8 mouse cellular contexts compared by ENCODE assay signal in the genomic region with DNA sequence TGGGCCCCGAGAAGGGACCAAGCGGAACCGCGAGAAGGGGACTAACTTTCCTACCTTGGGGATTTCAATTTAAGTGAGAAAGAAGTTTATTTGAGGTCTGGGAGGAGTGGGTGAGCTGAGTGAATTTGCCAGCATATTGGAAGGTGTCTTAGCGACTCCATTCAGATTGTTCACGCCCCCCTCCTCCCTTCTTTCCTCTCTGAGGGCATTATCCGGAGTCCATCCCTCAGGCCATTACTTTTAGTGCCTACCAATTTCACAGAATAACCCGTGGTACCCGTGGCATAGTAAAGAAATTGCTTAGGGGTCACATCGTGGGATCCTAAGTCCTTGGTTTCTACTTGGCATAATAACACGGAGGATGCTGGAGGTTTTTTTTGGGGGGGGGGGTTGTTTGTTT. TPM values are rescaled to one million over a fixed set of nuclear protein-coding genes. Genes with fewer than 3 reads are reported as not detected.
DNase-seq lines count a peak whose midpoint lies in the region; ATAC-seq and TF ChIP-seq lines count a peak whose summit lies in the region.

No protein-coding gene starts in this region.

- no peaks in the 10 kb centered on the region for H3K36me3 ChIP-seq in heart, embryonic 14.5 days (ENCODE audit: control insufficient read depth, insufficient read depth, low read length)
- no peaks in the 10 kb centered on the region for H3K36me3 ChIP-seq in forebrain, embryonic 16.5 days (ENCODE audit: control insufficient read depth, insufficient read depth)
- H3K36me3 ChIP-seq in liver, postnatal 0 days (replicated peaks; ENCODE audit: insufficient read depth, low read length), result no peaks in the 10 kb centered on the region

- peaks cover 4 to 33% of the 10 kb centered on the region in 2 experiments; a peak in 3 of 4 replicates for H3K4me1 ChIP-seq in heart, embryonic 14.5 days (ENCODE audit: control insufficient read depth in 2 of 2, insufficient read depth in 2 of 2, low read length in 2 of 2)
- peaks cover 23% of the 10 kb centered on the region for H3K4me1 ChIP-seq in forebrain, embryonic 16.5 days (replicated peaks; ENCODE audit: control insufficient read depth, insufficient read depth, low read length)
- peaks cover 18% of the 10 kb centered on the region for H3K4me1 ChIP-seq in liver, postnatal 0 days (ENCODE audit: insufficient read depth)

- ATAC-seq in heart, embryonic 14.5 days (ENCODE audit: insufficient number of reproducible peaks, insufficient read depth, low FRiP score, low read depth), result no peak
- ATAC-seq in forebrain, embryonic 16.5 days, result 0 out of 2 replicates have a peak, but pooled peaks have one; percentile 1
- no peak for ATAC-seq in liver, postnatal 0 days

- H3K4me2 ChIP-seq in heart, embryonic 14.5 days (ENCODE audit: low read length), result peak overlapping the region; percentile 99
- peak overlapping the region; percentile 79 for H3K4me2 ChIP-seq in forebrain, embryonic 16.5 days (ENCODE audit: low read length)
- H3K4me2 ChIP-seq in liver, postnatal 0 days (ENCODE audit: low read depth, low read length), result peak overlapping the region; percentile 99

- no peak for DNase-seq in heart, adult 8-10 months (ENCODE audit: low spot score)
- peak; percentile 21 for DNase-seq in ES-CJ7 (ENCODE audit: low read depth, low spot score)
- no peak for DNase-seq in liver, postnatal 0 days
- no peak for DNase-seq in cerebellum, adult 18-20 months
- DNase-seq in left cerebral cortex, postnatal 14 days (ENCODE audit: low spot score in 2 of 2), result no peak
- DNase-seq in adrenal gland, adult 18-20 months (ENCODE audit: low spot score in 2 of 2), result no peak

- H3K9ac ChIP-seq in heart, embryonic 14.5 days (ENCODE audit: low read length), result peak overlapping the region; percentile 95
- H3K9ac ChIP-seq in forebrain, embryonic 16.5 days (replicated peaks; ENCODE audit: low read depth, low read length), result peak overlapping the region; percentile 93
- peak overlapping the region; percentile 96 for H3K9ac ChIP-seq in liver, postnatal 0 days (replicated peaks)

- peaks cover 11% of the 10 kb centered on the region; the same call in 1 of the 2 replicates for H3K27me3 ChIP-seq in heart, embryonic 14.5 days (ENCODE audit: control insufficient read depth, insufficient read depth, low read length)
- H3K27me3 ChIP-seq in forebrain, embryonic 16.5 days (replicated peaks; ENCODE audit: control insufficient read depth, insufficient read depth, low read length), result no peaks in the 10 kb centered on the region
- no peaks in the 10 kb centered on the region for H3K27me3 ChIP-seq in liver, postnatal 0 days (ENCODE audit: insufficient read depth, low read length)

- peak overlapping the region; percentile 61 to 93 for H3K4me3 ChIP-seq in heart, embryonic 14.5 days (ENCODE audit: control insufficient read depth in 1 of 2, insufficient read depth in 1 of 2, low read depth in 1 of 2, low read length in 2 of 2)
- peak overlapping the region; percentile 96 for H3K4me3 ChIP-seq in forebrain, embryonic 16.5 days (replicated peaks; ENCODE audit: low read length)
- peak overlapping the region; percentile 96 for H3K4me3 ChIP-seq in liver, postnatal 0 days (ENCODE audit: low read depth, low read length)

- WGBS in heart, embryonic 14.5 days, result 3% methylated on average over 11 of the region's 11 CpGs
- WGBS in forebrain, embryonic 16.5 days, result 2% methylated on average over 11 of the region's 11 CpGs
- WGBS in liver, postnatal 0 days (ENCODE audit: insufficient replicate concordance), result 8% methylated on average over 11 of the region's 11 CpGs

- peak overlapping the region; percentile 58 to 92 for H3K27ac ChIP-seq in heart, embryonic 14.5 days (replicated peaks in 1 of 2; ENCODE audit: control insufficient read depth in 1 of 2, insufficient read depth in 1 of 2, low read depth in 2 of 2, low read length in 2 of 2)
- peak overlapping the region; percentile 90 for H3K27ac ChIP-seq in forebrain, embryonic 16.5 days (ENCODE audit: low read length)
- H3K27ac ChIP-seq in liver, postnatal 0 days (ENCODE audit: low read depth), result peak overlapping the region; percentile 96; the same call in 1 of the 2 replicates

- intact Hi-C loops in left cerebral cortex, postnatal 14 days (cut with DNase I), result no loop called here

- TF ChIP-seq CTCF in liver, postnatal 0 days (IDR thresholded peaks at IDR 0.05; ENCODE audit: low read depth), result no peak

- no peaks in the 10 kb centered on the region for H3K9me3 ChIP-seq in heart, embryonic 14.5 days (ENCODE audit: control insufficient read depth, low read length)
- no peaks in the 10 kb centered on the region for H3K9me3 ChIP-seq in forebrain, embryonic 16.5 days (ENCODE audit: control insufficient read depth, low read length)
- H3K9me3 ChIP-seq in liver, postnatal 0 days (ENCODE audit: low read length), result no peaks in the 10 kb centered on the region

- TF ChIP-seq EP300 in liver, postnatal 0 days (IDR thresholded peaks at IDR 0.05; ENCODE audit: low read depth), result no peak

RNA-seq across cellular contexts. Expression of a gene that starts 0.7 kb away (rescaled TPM):
- 11.7 and 12.6 TPM in 2 replicates for polyA plus RNA-seq in heart, embryonic 14.5 days (2014; fragmentation: Nextera tagmentation; extraction: Ambion mirVana)
- 10 to 100 TPM; 21.7 to 23.3 (median 23.0) TPM for total RNA-seq in heart, adult 8-10 months (2022)
- 8.0 and 8.4 TPM in 2 replicates for polyA plus RNA-seq in forebrain, embryonic 16.5 days (2015; fragmentation: Nextera tagmentation; extraction: Ambion mirVana)
- 3.1 and 3.4 TPM in 2 replicates for polyA plus RNA-seq in liver, postnatal 0 days (2015; fragmentation: Nextera tagmentation; extraction: Ambion mirVana)
- total RNA-seq in left cerebral cortex, postnatal 14 days (2021), result 10 to 100 TPM; 60.8 to 61.8 TPM
- total RNA-seq in adrenal gland, adult 18-20 months (2021), result 10 to 100 TPM; 28.7 to 32.6 TPM

RNA-seq across cellular contexts. Expression of a gene that starts 24.2 kb away (rescaled TPM):
- polyA plus RNA-seq in heart, embryonic 14.5 days (2014; fragmentation: Nextera tagmentation; extraction: Ambion mirVana), result 8.7 and 25.4 TPM in 2 replicates
- 100 to 1,000 TPM; 215 to 326 (median 253) TPM for total RNA-seq in heart, adult 8-10 months (2022)
- polyA plus RNA-seq in forebrain, embryonic 16.5 days (2015; fragmentation: Nextera tagmentation; extraction: Ambion mirVana), result 4.7 and 5.1 TPM in 2 replicates
- 12.3 and 24.8 TPM in 2 replicates for polyA plus RNA-seq in liver, postnatal 0 days (2015; fragmentation: Nextera tagmentation; extraction: Ambion mirVana)
- 100 to 1,000 TPM; 204 to 211 TPM for total RNA-seq in left cerebral cortex, postnatal 14 days (2021)
- 100 to 1,000 TPM; 513 to 677 TPM for total RNA-seq in adrenal gland, adult 18-20 months (2021)
